23 mouse cellular contexts compared by ENCODE assay signal in the genomic region with DNA sequence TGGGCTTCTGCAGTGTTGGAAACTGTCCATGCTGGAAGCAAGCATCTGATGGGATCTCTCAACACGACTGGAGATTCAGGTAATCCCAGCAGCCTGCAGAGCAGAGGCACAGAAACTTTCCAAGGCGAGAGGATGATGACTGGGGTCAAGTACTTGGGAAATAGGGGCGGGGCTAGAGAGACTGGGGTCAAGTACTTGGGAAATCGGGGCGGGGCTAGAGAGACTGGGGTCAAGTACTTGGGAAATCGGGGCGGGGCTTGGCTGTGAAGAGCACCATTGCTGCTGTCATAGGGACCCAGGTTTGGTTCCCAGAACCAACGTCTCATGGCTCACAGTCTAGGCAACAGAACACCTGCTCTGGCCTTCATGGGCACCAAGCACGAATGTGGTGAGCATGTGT. TPM values are rescaled to one million over a fixed set of nuclear protein-coding genes. Genes with fewer than 3 reads are reported as not detected.
DNase-seq lines count a peak whose midpoint lies in the region; ATAC-seq and TF ChIP-seq lines count a peak whose summit lies in the region.
"Had no signal": no experiment of that assay in that cellular context is flagged by ENCODE, and none has a peak within 500 bp of the region (broad histone marks: within the 10 kb centered on the region; RNA-seq: fewer than 3 reads in every experiment).

No protein-coding gene starts in this region.

- peaks cover 0 to 5% of the 10 kb centered on the region in 2 experiments; a peak in 2 of 4 replicates for H3K4me1 ChIP-seq in ES-E14 (ENCODE audit: control insufficient read depth in 2 of 2, insufficient read depth in 2 of 2, low read length in 2 of 2, poor library complexity in 1 of 2)
- H3K4me1 ChIP-seq: embryonic facial prominence, embryonic 12.5 days; hindbrain, embryonic 12.5 days; hindbrain, embryonic 15.5 days; intestine, embryonic 15.5 days had no signal

- H3K27ac ChIP-seq in ES-E14 (ENCODE audit: insufficient read depth, low read depth, low read length, poor library complexity, severe bottlenecking) = no peak overlapping the region
- H3K27ac ChIP-seq: embryonic facial prominence, embryonic 12.5 days; embryonic facial prominence, embryonic 15.5 days; hindbrain, embryonic 12.5 days; hindbrain, embryonic 15.5 days; intestine, embryonic 15.5 days had no signal

- H3K36me3 ChIP-seq in ES-E14 (ENCODE audit: control insufficient read depth, insufficient read depth, low read length, poor library complexity, severe bottlenecking) = no peaks in the 10 kb centered on the region
- H3K36me3 ChIP-seq: embryonic facial prominence, embryonic 12.5 days; embryonic facial prominence, embryonic 15.5 days; G1E; hindbrain, embryonic 12.5 days; hindbrain, embryonic 15.5 days; intestine, embryonic 15.5 days had no signal

- ATAC-seq in granulocyte monocyte progenitor cell, adult 5-6 weeks (replicated peaks; ENCODE audit: poor library complexity, severe bottlenecking) = peak; percentile 58; the same call in 1 of the 2 replicates
- no peak for ATAC-seq in frontal cortex, adult (ENCODE audit: low TSS enrichment)
- ATAC-seq: activated CD4-positive, CD25-positive, alpha-beta regulatory T cell, adult 4 months; CD4-positive, CD25-positive, alpha-beta regulatory T cell, adult 4 months; forebrain, embryonic 14.5 days; forebrain, postnatal 0 days; intestine, embryonic 15.5 days; Patski had no signal

- no peak overlapping the region for H3K9ac ChIP-seq in ES-E14 (ENCODE audit: insufficient read depth, low read depth, low read length, poor library complexity, severe bottlenecking)
- H3K9ac ChIP-seq: embryonic facial prominence, embryonic 12.5 days; embryonic facial prominence, embryonic 15.5 days; forebrain, postnatal 0 days; hindbrain, embryonic 12.5 days; hindbrain, embryonic 15.5 days; intestine, embryonic 15.5 days had no signal

- in situ Hi-C loops in ES-E14 (cut with MboI; ENCODE audit: low sequenced_read_pairs in 2 of 2, unreplicated experiment in 2 of 2) = no loop called here

- no peaks in the 10 kb centered on the region for H3K9me3 ChIP-seq in ES-E14 (ENCODE audit: control insufficient read depth, insufficient read depth, low read depth, low read length)
- H3K9me3 ChIP-seq: embryonic facial prominence, embryonic 12.5 days; embryonic facial prominence, embryonic 15.5 days; G1E; hindbrain, embryonic 12.5 days; hindbrain, embryonic 15.5 days; intestine, embryonic 15.5 days had no signal

- peak; percentile 9 for DNase-seq in cerebellum, postnatal 14 days
- no peak for DNase-seq in cerebellum, adult 18-20 months
- peak; percentile 50 for DNase-seq in 416B (ENCODE audit: low read depth)
- DNase-seq in ES-E14 (ENCODE audit: low read depth, low spot score) = peak; percentile 79
- no peak for DNase-seq in layer of hippocampus, adult 8-10 months (ENCODE audit: low spot score in 2 of 2)
- DNase-seq: adrenal gland, postnatal 10 days; adrenal gland, postnatal 36 days; cerebellum, adult 9-11 months; forebrain, postnatal 0 days; gastrocnemius, postnatal 25 days; kidney, adult 11 months had no signal

- H3K4me3 ChIP-seq in ES-E14 (ENCODE audit: insufficient read depth in 1 of 2, low read depth in 1 of 2, low read length in 2 of 2, poor library complexity in 1 of 2, severe bottlenecking in 1 of 2) = no peak overlapping the region
- H3K4me3 ChIP-seq: embryonic facial prominence, embryonic 12.5 days; embryonic facial prominence, embryonic 15.5 days; hindbrain, embryonic 12.5 days; hindbrain, embryonic 15.5 days; intestine, embryonic 15.5 days had no signal

TF ChIP-seq in ES-E14, 5 proteins besides CTCF, POLR2A, EP300 and RAD21:
- TF ChIP-seq ZC3H11A (IDR thresholded peaks at IDR 0.05; ENCODE audit: borderline replicate concordance, low read depth, low read length) (no peak), MAFK (IDR thresholded peaks at IDR 0.05; ENCODE audit: insufficient read depth, low read depth, low read length) (no peak), CHD2 (IDR thresholded peaks at IDR 0.05; ENCODE audit: low read depth, low read length) (no peak), HCFC1 (IDR thresholded peaks at IDR 0.05; ENCODE audit: borderline replicate concordance, insufficient read depth, low read length) (no peak), ZNF384 (IDR thresholded peaks at IDR 0.05; ENCODE audit: low read depth, low read length) (no peak)
TF ChIP-seq in ES-E14: peak in this region for 0.

RNA-seq across cellular contexts. Expression of a gene that starts 25.1 kb away (rescaled TPM):
- 43.4 and 62.0 TPM in 2 replicates for total RNA-seq in ES-E14 (2012; rRNA removed)
- 31.8 and 36.3 TPM in 2 replicates for total RNA-seq in granulocyte monocyte progenitor cell, adult 5-6 weeks (2014; fragmentation: Nextera tagmentation)
- 26.5 and 32.9 TPM in 2 replicates for total RNA-seq in granulocyte monocyte progenitor cell, adult 5-6 weeks (2017)
- total RNA-seq in layer of hippocampus, adult 8-10 months (2022) = 10 to 100 TPM; 73.2 to 96.9 (median 79.2) TPM

Comparison
In these comparisons a context has a peak if more than half of its experiments do, and no peak if none do; other contexts are left out.
1. DNase-seq: peak in cerebellum, postnatal 14 days (2 of 2), 416B (single experiment) and ES-E14 (single experiment); none in cerebellum, adult 18-20 months (0 of 2) and layer of hippocampus, adult 8-10 months (0 of 2).